Mouse (Mus musculus): ENCODE data around the gene Olfr221. TPM values are rescaled to one million over a fixed set of nuclear protein-coding genes. Genes with fewer than 3 reads are reported as not detected.

Gene Olfr221
- polyA plus RNA-seq, 1 experiment from 2014 or later, result not detected

- H3K4me1 ChIP-seq, result peaks cover 80% of the 10 kb centered on the region
- H3K9me3 ChIP-seq (replicated peaks), result no peaks in the 10 kb centered on the region
- H3K27ac ChIP-seq (replicated peaks), result peak overlapping the region; percentile 100
- H3K36me3 ChIP-seq, result peaks cover 4% of the 10 kb centered on the region; the same call in 1 of the 2 replicates
- H3K27me3 ChIP-seq (ENCODE audit: low read depth, poor library complexity, severe bottlenecking), result no peaks in the 10 kb centered on the region
- 79% methylated on average over 13 of the region's 13 CpGs for WGBS
- DNase-seq (ENCODE audit: low spot score), result no peak
- peak overlapping the region; percentile 24 for H3K4me3 ChIP-seq
These were observed 25.4 kb downstream of the Olfr221 start for GRCm38 (mm10) chr14:52016625-52017405.

DNA sequence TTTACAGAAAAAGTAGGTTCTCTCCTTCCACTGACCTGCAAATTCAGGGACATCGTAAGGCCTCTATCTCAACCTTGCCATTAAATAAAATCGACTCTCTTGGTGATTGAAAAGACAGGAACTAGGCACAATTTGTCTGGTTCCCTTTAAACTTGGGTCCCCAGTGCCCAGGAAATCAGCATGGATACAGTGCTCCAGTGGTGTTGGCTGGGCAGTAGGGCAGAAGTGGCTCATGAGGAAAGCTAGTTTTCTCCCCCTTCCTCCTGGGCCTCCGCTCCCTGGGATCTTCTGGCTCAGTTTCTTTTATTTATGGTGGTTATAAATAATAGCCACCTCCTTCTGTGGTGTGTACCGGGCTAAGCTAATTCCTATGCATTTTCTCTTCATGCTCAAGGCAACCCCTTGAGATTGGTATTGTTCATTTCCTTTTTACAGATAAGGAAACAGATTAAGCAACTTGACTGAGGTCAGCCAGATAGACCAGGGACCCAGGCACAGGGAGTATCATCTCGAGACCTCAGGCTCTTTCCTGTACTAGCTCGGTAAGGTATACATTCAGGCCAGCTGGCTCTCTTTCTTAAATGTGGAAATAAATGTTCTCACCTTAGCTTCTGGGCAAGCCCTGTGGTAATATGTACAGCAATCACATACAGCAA is 26.7 kb downstream of the Olfr221 start, which contains the start of gene Tmem253:
Gene Tmem253, plus strand, starts transcription at position 214 of the 656 bp plus-strand sequence.
- Histone ChIP-seq H3K4me1 (peaks cover 80% of the 10 kb centered on the region), H3K27ac (replicated peaks) (peak within 1 kb of the TSS; percentile 100), H3K27me3 (ENCODE audit: low read depth, poor library complexity, severe bottlenecking) (no peaks in the 10 kb centered on the region), H3K9me3 (replicated peaks) (no peaks in the 10 kb centered on the region), H3K4me3 (peak within 1 kb of the TSS; percentile 85), H3K36me3 (peaks cover 4% of the 10 kb centered on the region; the same call in 1 of the 2 replicates)
- no peak for DNase-seq (ENCODE audit: low spot score)
- WGBS, result 48% methylated on average over 6 of the region's 6 CpGs

DNA sequence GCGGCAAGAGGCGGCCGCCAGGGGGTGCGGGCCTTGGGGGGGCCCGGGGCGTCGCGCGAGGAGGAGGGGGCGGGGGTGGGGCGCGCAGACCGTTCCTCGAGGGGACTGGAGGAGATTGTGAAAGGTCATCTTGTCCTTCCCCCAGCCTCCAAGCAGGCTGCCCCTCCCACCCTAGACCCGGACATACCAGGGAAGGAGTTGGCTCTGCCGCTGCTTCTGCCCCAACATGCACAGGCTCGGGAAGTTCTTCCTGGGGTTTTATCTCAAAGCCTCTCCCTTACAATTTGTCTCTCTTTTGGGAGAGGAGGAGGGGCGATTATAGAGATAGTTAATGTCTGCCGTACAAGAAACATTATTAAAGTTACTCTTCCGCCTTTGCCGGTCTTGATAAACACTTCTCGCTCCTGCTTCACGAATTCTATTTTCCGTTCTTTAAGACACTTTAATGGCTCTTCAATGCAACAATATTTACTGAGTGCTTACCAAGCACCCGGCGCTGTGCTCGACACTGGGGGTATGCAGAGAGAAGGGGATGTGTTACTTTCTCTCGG is 27.4 kb downstream of the Olfr221 start:
- DNase-seq (ENCODE audit: low spot score), result peak; percentile 86
- WGBS, result under 1% methylated on average over 25 of the region's 28 CpGs

DNA sequence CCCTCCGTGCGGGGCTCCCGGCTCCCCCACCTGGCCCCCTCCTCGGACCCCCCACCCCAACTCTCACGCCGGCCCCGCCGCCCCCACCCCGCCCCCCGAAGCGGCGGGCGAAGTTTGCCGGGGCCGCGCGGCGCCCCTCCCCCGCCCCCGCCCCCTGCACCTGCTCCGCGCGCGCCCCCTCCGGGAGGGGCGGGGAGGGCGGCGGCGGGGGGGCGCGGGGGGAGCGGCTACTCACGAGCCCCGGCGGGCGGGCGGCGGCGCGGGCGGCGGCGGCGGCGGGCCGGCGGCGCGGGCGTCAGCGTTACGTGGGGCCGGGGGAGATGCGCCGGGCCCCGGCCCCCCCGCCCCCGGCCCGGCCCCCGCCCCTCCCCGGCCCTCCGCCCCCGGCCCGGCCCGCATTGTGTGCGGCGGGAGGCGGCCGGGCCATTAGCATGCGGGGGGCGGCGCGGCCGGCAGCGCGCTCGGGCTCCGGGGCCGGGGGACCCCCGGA is 27.9 kb downstream of the Olfr221 start:
- peaks cover 8% of the 10 kb centered on the region for H3K36me3 ChIP-seq
- no peak for DNase-seq (ENCODE audit: low spot score)
- peak overlapping the region; percentile 100 for H3K27ac ChIP-seq (replicated peaks)
- H3K9me3 ChIP-seq (replicated peaks), result no peaks in the 10 kb centered on the region
- H3K4me3 ChIP-seq, result peak overlapping the region; percentile 85
- peaks cover 88% of the 10 kb centered on the region for H3K4me1 ChIP-seq
- 0% methylated on average over 13 of the region's 80 CpGs for WGBS
- H3K27me3 ChIP-seq (ENCODE audit: low read depth, poor library complexity, severe bottlenecking), result no peaks in the 10 kb centered on the region

More for the DNA sequence above, 27.4 kb downstream of the Olfr221 start:
- peak overlapping the region; percentile 85 for H3K4me3 ChIP-seq
- H3K4me1 ChIP-seq, result peaks cover 83% of the 10 kb centered on the region
- H3K36me3 ChIP-seq, result peaks cover 4% of the 10 kb centered on the region; the same call in 1 of the 2 replicates
- H3K27ac ChIP-seq (replicated peaks), result peak overlapping the region; percentile 100
- H3K9me3 ChIP-seq (replicated peaks), result no peaks in the 10 kb centered on the region
- no peaks in the 10 kb centered on the region for H3K27me3 ChIP-seq (ENCODE audit: low read depth, poor library complexity, severe bottlenecking)

DNA sequence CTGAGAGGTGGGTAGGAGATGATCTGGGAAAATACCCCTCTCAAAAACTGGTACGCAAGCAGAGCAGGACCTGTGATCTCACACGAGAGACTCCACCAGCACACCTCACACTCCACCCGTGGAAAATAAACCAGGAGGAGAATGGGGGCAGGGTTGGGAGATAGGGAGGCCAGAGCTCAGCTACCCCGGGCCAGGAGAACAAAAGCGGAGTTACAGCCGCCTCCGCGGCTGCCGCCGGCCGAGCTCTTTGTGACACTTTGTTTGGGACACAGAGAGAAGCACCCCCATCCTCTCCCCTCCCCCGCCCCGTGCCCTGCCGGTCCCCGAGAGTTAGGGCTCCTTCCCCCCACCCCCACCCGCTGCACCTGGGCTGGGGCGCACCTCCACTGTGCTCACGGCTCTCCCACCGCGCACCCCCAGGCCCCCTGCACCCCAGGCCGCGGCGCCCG is 28.5 kb downstream of the Olfr221 start:
- peak overlapping the region; percentile 85 for H3K4me3 ChIP-seq
- peaks cover 88% of the 10 kb centered on the region for H3K4me1 ChIP-seq
- no peaks in the 10 kb centered on the region for H3K27me3 ChIP-seq (ENCODE audit: low read depth, poor library complexity, severe bottlenecking)
- H3K36me3 ChIP-seq, result peaks cover 13% of the 10 kb centered on the region
- WGBS, result 2% methylated on average over 24 of the region's 24 CpGs
- H3K9me3 ChIP-seq (replicated peaks), result no peaks in the 10 kb centered on the region
- peak overlapping the region; percentile 100 for H3K27ac ChIP-seq (replicated peaks)
- DNase-seq (ENCODE audit: low spot score), result peak; percentile 77

- Histone ChIP-seq H3K9me3 (replicated peaks) (no peaks in the 10 kb centered on the region), H3K4me1 (peaks cover 88% of the 10 kb centered on the region), H3K36me3 (peaks cover 16% of the 10 kb centered on the region), H3K27me3 (ENCODE audit: low read depth, poor library complexity, severe bottlenecking) (no peaks in the 10 kb centered on the region), H3K4me3 (peak overlapping the region; percentile 85), H3K27ac (replicated peaks) (peak overlapping the region; percentile 100)
- WGBS, result 30% methylated on average over 8 of the region's 8 CpGs
- DNase-seq (ENCODE audit: low spot score), result no peak
These were observed 29.1 kb downstream of the Olfr221 start for GRCm38 (mm10) chr14:52013021-52013610.

DNA sequence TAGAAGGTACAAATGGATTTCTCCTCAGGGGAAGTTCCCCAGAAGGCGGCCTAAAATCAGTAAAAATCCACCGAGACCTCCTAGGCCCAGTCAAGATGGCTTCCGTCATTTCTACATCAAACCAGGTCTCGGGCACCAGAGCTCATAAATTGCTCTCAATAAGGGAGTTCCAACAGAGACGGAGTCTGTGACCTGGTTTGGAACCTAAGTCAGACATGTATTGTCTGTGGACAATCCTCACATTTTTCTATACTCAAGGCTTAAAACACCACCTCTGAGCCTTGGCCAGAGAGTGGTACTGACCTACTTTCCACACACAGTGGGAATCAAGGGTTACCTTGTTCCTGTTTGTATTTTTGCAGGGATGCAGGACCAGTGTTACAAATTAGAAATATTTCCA is 29.7 kb downstream of the Olfr221 start:
- DNase-seq (ENCODE audit: low spot score), result peak; percentile 13
- peak overlapping the region; percentile 85 for H3K4me3 ChIP-seq
- H3K27ac ChIP-seq (replicated peaks), result peak overlapping the region; percentile 100
- H3K4me1 ChIP-seq, result peaks cover 85% of the 10 kb centered on the region
- 62% methylated on average over 5 of the region's 5 CpGs for WGBS
- H3K9me3 ChIP-seq (replicated peaks), result no peaks in the 10 kb centered on the region
- H3K36me3 ChIP-seq, result peaks cover 18% of the 10 kb centered on the region
- no peaks in the 10 kb centered on the region for H3K27me3 ChIP-seq (ENCODE audit: low read depth, poor library complexity, severe bottlenecking)

GRCm38 (mm10) chr14:52012085-52012484 is 30.2 kb downstream of the Olfr221 start:
- H3K27me3 ChIP-seq (ENCODE audit: low read depth, poor library complexity, severe bottlenecking), result no peaks in the 10 kb centered on the region
- H3K27ac ChIP-seq (replicated peaks), result peak overlapping the region; percentile 100
- no peak for DNase-seq (ENCODE audit: low spot score)
- H3K4me1 ChIP-seq, result peaks cover 85% of the 10 kb centered on the region
- H3K4me3 ChIP-seq, result peak overlapping the region; percentile 85
- 81% methylated on average over 4 of the region's 4 CpGs for WGBS
- peaks cover 22% of the 10 kb centered on the region for H3K36me3 ChIP-seq
- no peaks in the 10 kb centered on the region for H3K9me3 ChIP-seq (replicated peaks)

GRCm38 (mm10) chr14:52011683-52012082 is 30.6 kb downstream of the Olfr221 start:
- peaks cover 85% of the 10 kb centered on the region for H3K4me1 ChIP-seq

GRCm38 (mm10) chr14:52010446-52011111 is 31.7 kb downstream of the Olfr221 start:
- Histone ChIP-seq H3K27ac (replicated peaks) (peak overlapping the region; percentile 100), H3K36me3 (peaks cover 37% of the 10 kb centered on the region), H3K4me3 (peak overlapping the region; percentile 85), H3K27me3 (ENCODE audit: low read depth, poor library complexity, severe bottlenecking) (no peaks in the 10 kb centered on the region), H3K9me3 (replicated peaks) (no peaks in the 10 kb centered on the region), H3K4me1 (peaks cover 85% of the 10 kb centered on the region)
- peak; percentile 92 for DNase-seq (ENCODE audit: low spot score)
- WGBS, result 0% methylated on average over 9 of the region's 9 CpGs

More at GRCm38 (mm10) chr14:52011683-52012082, 30.6 kb downstream of the Olfr221 start:
- WGBS, result 23% methylated on average over 1 of the region's 1 CpGs
- Histone ChIP-seq H3K27me3 (ENCODE audit: low read depth, poor library complexity, severe bottlenecking) (no peaks in the 10 kb centered on the region), H3K4me3 (peak overlapping the region; percentile 85), H3K9me3 (replicated peaks) (no peaks in the 10 kb centered on the region), H3K27ac (replicated peaks) (peak overlapping the region; percentile 100), H3K36me3 (peaks cover 26% of the 10 kb centered on the region)
- no peak for DNase-seq (ENCODE audit: low spot score)

DNA sequence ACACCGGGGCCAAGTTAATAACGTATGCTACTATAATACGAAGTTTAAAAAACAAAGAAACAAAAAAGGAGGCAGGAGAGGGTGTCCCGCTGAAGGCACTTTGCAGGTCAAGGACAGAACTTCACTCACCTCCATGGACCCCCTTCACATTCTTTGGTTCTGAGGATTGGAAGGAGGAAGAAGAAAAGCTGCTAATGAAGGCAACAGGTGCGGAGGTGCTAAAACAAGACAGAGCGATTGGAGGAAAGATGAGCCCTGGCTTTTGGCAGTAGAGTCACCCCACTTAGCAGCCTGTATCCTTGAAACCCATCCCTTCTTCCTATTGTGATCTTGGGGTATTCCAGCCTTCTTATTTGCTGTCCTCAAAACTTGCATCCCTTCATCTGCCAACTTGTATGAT is 32.4 kb downstream of the Olfr221 start:
- peaks cover 45% of the 10 kb centered on the region for H3K36me3 ChIP-seq
- H3K4me1 ChIP-seq, result peaks cover 85% of the 10 kb centered on the region
- WGBS, result 24% methylated on average over 6 of the region's 6 CpGs

GRCm38 (mm10) chr14:52009361-52009760 is 32.9 kb downstream of the Olfr221 start:
- peak overlapping the region; percentile 85 for H3K4me3 ChIP-seq
- 30% methylated on average over 26 of the region's 26 CpGs for WGBS

More for the DNA sequence above, 32.4 kb downstream of the Olfr221 start:
- no peaks in the 10 kb centered on the region for H3K9me3 ChIP-seq (replicated peaks)
- H3K27me3 ChIP-seq (ENCODE audit: low read depth, poor library complexity, severe bottlenecking), result no peaks in the 10 kb centered on the region
- H3K4me3 ChIP-seq, result peak overlapping the region; percentile 85
- H3K27ac ChIP-seq (replicated peaks), result peak overlapping the region; percentile 100
- DNase-seq (ENCODE audit: low spot score), result no peak

More at GRCm38 (mm10) chr14:52009361-52009760, 32.9 kb downstream of the Olfr221 start:
- Histone ChIP-seq H3K27ac (replicated peaks) (peak overlapping the region; percentile 100), H3K9me3 (replicated peaks) (no peaks in the 10 kb centered on the region), H3K27me3 (ENCODE audit: low read depth, poor library complexity, severe bottlenecking) (no peaks in the 10 kb centered on the region), H3K4me1 (peaks cover 88% of the 10 kb centered on the region), H3K36me3 (peaks cover 50% of the 10 kb centered on the region)
- DNase-seq (ENCODE audit: low spot score), result no peak

Measured in midbrain, embryonic 10.5 days (tissue).